Mouse (Mus musculus) fat pad, adult 2 months (tissue): ENCODE data around the gene Khdrbs2.

Experiments
- DNase-seq: peaks from one replicate; pipeline ENCODE4 v3.0.0-alpha.2; 2011; ENCODE audit warnings: low read depth, low spot score; ENCODE audit errors: extremely low read depth

The Khdrbs2 gene

GRCm38 (mm10) chr1:32172506-32173239 lies at the start of gene Khdrbs2:
Khdrbs2 (plus strand) TSS chr1:32172714.
- no peak for DNase-seq

GRCm38 (mm10) chr1:32174566-32174965 lies 2.1 kb downstream of the Khdrbs2 start:
- DNase-seq, result no peak

- no peak for DNase-seq
Measured at GRCm38 (mm10) chr1:32199664-32200260, 27.2 kb downstream of the Khdrbs2 start.

DNA sequence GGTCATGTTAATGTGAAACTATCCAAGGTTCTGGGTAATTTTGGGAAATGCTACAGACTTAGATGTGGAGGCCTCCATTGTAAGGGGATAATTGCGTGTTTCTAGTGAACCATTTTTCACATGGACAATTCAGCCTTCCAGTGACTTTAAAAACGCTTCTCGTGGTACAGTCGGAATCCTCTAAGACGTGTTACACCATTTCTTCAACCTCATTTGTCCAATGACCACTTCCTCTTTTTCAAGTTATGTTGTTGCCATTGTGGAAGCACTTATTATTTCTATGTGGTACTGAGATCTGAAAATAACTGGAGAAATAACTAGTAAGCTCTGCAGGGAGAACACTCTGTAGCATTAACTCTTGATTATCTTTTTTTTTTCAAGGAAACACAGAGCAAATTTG lies 75.9 kb downstream of the Khdrbs2 start:
- no peak for DNase-seq

- no peak for DNase-seq
Measured at GRCm38 (mm10) chr1:32249602-32250001, 77.1 kb downstream of the Khdrbs2 start.

DNA sequence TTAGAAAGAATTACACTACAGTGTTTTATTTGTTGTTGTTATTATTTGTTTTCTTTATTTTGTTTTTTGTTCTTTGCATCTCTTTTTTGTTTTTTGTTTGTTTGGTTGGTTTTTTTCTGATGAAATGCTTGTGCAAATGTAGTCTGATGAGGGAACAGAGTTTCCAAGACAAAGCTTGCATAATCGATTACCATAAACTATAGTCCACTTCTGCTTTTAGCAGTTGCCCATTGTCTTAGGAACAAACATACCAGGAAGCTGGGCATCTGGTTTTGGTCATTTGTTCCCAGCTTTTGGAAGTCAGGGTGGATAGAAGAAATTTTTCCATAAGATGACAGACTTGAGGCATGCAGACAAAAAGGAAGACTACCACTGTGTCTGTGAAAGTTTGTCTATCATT lies 77.8 kb downstream of the Khdrbs2 start:
- no peak for DNase-seq

- no peak for DNase-seq
Measured at GRCm38 (mm10) chr1:32258942-32259341, 86.4 kb downstream of the Khdrbs2 start.

DNA sequence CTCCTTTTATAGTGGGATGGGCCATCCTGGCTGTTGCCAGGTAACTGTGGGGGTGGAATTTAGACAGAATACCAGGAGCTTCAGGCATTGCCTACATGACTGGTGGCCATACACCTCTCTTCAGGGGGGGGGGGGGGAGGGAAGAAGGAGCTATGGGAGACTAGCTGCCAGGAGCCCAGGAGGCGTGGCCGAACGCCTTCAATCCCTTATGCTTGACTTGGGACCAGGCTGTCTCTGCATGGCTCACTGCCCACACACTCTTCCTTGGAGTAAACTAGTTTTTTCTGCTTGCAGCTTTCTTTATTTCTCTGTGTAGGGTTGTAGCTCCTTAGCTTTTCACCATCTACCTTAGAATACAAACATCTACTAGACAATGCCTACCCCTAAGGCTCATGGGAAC lies 98.0 kb downstream of the Khdrbs2 start:
- DNase-seq, result no peak

GRCm38 (mm10) chr1:32294702-32295101 lies 122.2 kb downstream of the Khdrbs2 start:
- no peak for DNase-seq

DNA sequence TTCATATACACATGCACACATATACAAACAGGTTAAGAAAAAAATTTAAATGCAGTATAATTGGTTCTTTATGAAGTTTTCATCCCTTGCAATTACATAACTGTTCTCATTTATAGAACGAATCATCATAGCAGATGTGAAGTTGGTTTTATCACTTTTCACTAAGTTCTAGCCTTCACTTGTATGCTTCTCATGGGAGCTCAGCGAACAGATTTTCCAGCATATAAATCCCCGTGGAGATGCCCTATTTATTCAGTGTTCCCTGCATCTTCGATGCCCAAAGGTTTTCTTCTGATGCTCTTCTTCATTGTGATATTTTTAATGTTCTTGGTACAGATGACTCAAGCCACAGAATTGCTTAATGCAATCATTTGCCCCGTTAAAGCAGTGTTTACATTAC lies 128.9 kb downstream of the Khdrbs2 start:
- no peak for DNase-seq

GRCm38 (mm10) chr1:32309074-32309473 lies 136.6 kb downstream of the Khdrbs2 start:
- no peak for DNase-seq

DNA sequence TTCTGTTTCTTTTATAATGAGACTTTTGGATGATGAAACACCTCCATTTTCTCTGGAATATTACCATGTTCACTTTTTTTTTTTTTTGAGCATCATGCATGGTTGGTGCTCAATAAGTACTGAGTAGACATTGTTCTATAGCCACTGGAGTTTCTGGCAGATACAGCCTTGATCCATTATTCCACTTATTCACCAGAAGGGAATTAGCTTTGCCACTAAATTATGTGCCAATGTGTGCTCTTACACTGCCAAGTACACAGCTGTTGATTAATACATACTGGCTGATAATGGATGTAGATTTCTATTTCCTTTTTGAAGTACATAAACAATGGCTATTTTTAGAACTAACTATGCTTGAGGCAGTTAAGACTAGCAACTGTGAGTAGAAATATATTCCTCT lies 137.1 kb downstream of the Khdrbs2 start:
- DNase-seq, result no peak

DNA sequence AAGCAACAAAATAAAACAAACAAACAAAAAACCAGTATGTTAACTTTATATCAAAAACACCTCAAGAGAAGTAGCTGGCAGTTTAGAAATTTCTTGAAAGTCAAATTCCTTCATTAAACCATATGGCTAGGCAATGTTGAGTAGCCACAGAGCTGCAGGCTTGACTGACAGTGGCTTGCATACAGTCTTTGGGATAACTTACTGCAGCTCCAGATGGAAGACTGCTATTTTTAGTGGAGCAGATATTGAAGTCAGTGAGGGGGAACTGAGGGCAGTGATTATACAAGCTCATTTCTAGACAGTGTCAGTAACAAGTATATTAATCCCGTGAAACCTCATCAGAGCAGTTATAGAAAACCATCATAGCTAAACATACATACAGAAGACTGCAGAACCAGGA lies 166.6 kb downstream of the Khdrbs2 start:
- DNase-seq, result no peak

- DNase-seq, result no peak
Measured at GRCm38 (mm10) chr1:32347538-32347937, 175.0 kb downstream of the Khdrbs2 start.

GRCm38 (mm10) chr1:32352076-32352475 lies 179.6 kb downstream of the Khdrbs2 start:
- DNase-seq, result no peak

- DNase-seq, result no peak
Measured at GRCm38 (mm10) chr1:32363539-32363938, 191.0 kb downstream of the Khdrbs2 start.

DNA sequence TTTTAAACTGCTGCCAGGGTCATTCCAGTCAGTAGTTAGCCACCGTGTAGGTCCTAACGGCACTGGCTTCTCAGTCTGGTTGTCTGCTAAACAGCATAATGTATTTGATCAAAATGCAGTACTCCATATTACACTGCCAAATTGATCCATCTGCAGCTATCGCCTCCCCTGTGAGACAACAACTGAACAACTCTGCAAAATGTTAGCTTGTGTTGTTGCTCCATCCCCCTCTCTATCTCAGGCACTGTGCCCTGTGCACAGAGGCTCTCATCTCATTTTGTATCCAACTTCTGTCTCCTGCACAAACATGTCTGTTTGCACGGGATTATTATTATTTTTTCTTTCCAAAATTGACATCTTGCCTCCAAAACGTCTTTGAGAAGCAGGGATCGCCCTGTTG lies 225.0 kb downstream of the Khdrbs2 start:
- no peak for DNase-seq

DNA sequence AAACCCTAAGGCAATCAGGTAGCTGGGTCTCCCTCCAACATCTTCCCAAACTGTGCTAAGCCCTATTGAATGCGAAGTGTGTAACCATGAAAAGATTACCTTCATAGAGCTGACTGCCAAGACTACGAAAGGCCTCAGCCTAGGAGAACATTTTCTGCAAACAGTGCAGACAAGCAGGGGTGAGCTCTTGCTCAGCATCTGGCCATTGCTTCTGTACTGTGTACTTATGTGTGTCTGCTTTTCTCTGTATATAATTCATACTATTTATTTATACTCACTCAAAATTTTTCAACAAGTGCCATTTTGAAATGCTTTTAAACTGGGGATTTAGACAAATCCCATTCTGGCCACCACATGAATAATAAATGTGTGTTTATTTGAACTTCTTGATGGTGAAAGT lies 235.1 kb downstream of the Khdrbs2 start:
- no peak for DNase-seq

- DNase-seq, result no peak
Measured at GRCm38 (mm10) chr1:32428410-32428809, 255.9 kb downstream of the Khdrbs2 start.

DNA sequence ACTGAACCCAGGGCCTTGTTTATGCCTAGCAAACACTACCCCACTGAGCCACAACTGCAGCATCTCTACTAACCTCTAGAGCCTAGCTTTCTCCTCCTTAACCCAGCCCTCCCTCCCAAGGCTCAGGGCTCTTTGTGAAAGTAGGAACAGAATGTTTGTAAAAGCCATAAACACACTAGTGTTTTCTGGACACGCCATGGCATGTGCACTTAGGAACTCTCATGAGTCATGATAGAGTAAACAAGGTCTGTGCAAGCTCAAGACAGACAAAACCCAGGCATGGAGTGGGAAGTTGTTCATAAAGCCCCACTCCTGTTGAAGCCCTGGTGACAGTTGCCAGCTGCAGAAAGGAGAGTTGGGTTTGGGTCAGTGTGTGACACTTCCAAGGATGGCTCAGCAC lies 257.0 kb downstream of the Khdrbs2 start:
- no peak for DNase-seq

- DNase-seq, result no peak
Measured at GRCm38 (mm10) chr1:32430516-32430915, 258.0 kb downstream of the Khdrbs2 start.

- DNase-seq, result no peak
Measured at GRCm38 (mm10) chr1:32433118-32433517, 260.6 kb downstream of the Khdrbs2 start.

DNA sequence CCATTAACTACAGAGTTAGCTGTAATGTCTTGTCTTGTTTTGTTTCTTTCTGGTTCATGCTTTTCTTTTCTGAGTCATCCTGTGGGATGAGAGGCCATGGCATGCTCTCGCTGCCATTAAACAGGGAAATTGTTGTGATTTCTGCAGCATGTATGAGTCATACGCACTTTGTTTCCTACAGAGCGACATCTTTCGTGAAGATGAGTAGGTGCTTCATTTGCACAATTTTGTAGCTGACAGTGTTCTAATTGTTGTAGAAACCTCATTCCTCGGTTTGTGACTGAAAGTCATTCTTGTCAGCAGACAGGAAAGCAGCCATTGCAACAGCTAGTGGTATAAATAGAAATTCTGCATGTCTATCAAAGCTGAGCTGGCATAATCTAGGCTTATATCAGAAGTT lies 271.4 kb downstream of the Khdrbs2 start:
- no peak for DNase-seq
